Mouse (Mus musculus): ENCODE data around the gene Uqcr10. TPM values are rescaled to one million over a fixed set of nuclear protein-coding genes. Genes with fewer than 3 reads are reported as not detected.

The Uqcr10 gene
- polyA plus RNA-seq, 1 experiment = 399 TPM

DNA sequence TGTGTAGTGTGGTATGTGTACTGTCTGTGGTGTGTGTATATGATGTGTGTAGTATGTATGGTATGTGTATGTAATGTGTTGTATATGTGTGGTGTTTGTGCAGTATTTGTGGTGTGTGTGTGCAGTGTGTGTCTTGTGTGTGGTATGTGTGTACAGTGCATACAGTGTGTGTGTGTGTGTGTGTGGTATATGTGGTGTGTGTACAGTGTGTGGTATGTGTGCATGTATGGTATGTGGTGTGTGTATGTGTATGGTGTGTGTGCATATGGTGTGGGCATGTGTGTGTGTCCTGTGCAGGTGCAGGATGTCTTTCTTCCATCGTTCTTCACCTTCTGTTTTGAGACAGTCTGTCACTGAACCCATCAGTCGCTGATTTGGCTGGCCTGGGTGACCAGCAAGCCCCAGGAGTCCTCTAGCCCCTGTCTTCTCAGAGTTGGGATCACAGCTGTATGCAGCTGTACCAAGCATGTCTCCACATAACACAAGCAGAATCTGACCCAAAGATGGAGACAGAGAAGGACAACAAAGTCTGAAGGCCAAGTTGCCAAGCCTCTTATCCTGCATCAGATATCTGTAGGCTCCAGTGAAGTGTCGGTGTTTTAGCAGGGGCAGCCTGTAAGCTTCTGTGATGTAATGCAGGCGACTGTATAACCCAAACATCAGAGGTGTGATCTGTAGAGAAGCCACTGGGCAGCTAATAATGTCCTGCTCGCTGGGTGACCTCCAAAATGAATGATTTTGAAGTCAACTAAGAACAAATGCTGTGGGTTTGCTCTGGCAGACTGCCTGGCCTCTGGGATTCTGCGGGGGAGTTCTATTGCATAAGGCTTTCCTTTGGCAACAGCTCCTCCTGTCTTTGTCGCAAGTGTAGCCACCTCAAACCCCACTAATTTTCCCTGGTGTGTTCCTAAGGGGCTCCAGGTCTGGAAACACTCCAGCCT is 6.8 kb downstream of the Uqcr10 start:
- Histone ChIP-seq H3K4me1 (ENCODE audit: control insufficient read depth, insufficient read depth, low read length) (no peaks in the 10 kb centered on the region), H3K36me3 (ENCODE audit: control insufficient read depth, insufficient read depth, low read length) (no peaks in the 10 kb centered on the region), H3K27ac (ENCODE audit: control insufficient read depth, insufficient read depth, low read depth, low read length) (no peak overlapping the region), H3K27me3 (ENCODE audit: control insufficient read depth, insufficient read depth, low read length) (no peaks in the 10 kb centered on the region), H3K4me3 (ENCODE audit: control insufficient read depth, low read depth, low read length) (no peak overlapping the region)
- TF ChIP-seq POLR2A (IDR thresholded peaks at IDR 0.05; ENCODE audit: control insufficient read depth, low read depth, low read length) = no peak
- peak; percentile 5; the same call in 1 of the 2 replicates for TF ChIP-seq CTCF (IDR thresholded peaks at IDR 0.05; ENCODE audit: control insufficient read depth, insufficient read depth, insufficient replicate concordance, low read depth, low read length)

DNA sequence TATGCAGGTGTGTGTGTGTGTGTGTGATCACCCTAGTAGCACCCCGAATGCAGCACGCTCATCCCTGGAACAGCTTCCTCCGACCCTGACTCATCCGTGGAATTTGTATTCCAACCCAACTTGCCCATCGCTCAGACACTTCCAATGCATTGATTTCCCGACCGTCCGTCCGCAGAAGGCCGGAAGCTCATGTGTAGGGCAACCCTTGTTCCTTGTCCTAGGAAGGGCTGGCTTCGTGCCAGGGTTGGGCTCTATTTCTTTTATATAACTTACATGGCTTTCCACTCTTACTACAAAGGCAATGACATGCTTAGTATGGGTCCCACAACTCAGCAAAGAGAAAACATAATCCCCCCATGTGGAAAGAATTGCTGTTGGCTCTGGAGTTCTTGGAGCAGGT is 12.0 kb downstream of the Uqcr10 start:
- H3K4me1 ChIP-seq (ENCODE audit: control insufficient read depth, insufficient read depth, low read length) = peaks cover 2% of the 10 kb centered on the region; the same call in 1 of the 2 replicates
- peak overlapping the region; percentile 27 for H3K27ac ChIP-seq (ENCODE audit: control insufficient read depth, insufficient read depth, low read depth, low read length)
- H3K4me3 ChIP-seq (ENCODE audit: control insufficient read depth, low read depth, low read length) = no peak overlapping the region
- H3K27me3 ChIP-seq (ENCODE audit: control insufficient read depth, insufficient read depth, low read length) = no peaks in the 10 kb centered on the region
- TF ChIP-seq CTCF (IDR thresholded peaks at IDR 0.05; ENCODE audit: control insufficient read depth, insufficient read depth, insufficient replicate concordance, low read depth, low read length) (no peak), POLR2A (IDR thresholded peaks at IDR 0.05; ENCODE audit: control insufficient read depth, low read depth, low read length) (no peak)
- H3K36me3 ChIP-seq (ENCODE audit: control insufficient read depth, insufficient read depth, low read length) = no peaks in the 10 kb centered on the region

DNA sequence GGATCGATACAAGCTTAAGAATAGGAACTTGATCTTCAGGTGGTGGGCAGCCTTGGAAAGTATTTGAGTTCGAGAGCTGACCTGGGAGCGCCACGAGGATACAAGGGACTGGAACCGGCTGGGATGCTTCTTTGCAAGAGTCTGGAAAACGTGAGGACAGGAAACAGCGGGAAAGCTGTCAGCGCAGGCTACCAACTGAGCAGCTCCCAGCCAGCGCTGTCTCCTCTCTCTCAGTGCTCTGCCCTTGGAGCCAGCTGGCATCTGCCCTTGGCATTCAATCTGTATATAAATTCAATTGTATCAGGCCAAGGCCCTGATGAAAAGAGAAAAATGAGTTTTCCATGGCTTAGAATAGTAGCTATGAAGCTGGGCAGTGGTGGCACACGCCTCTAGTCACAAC is 12.9 kb downstream of the Uqcr10 start:
- Histone ChIP-seq H3K4me3 (ENCODE audit: control insufficient read depth, low read depth, low read length) (no peak overlapping the region), H3K27ac (ENCODE audit: control insufficient read depth, insufficient read depth, low read depth, low read length) (peak overlapping the region; percentile 80; the same call in 1 of the 2 replicates)

DNA sequence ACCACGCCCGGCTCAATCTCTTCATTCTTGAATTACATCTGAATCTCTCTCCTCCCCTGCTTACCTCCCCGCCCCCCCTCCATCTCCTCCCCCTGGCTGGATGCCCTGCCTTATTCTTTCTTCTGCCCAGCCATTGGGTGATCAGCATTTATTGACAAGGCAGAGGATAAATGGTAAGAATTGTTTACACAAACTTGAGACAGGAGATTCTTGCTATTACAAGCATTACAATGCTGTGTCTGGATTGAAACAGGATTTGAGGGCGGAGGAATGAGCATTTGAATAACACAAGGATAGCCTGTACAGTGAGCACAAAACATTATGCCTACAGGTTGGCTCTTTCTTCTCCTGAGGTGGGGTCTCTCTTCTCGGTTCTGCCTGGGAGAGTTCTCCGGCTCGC is 13.8 kb downstream of the Uqcr10 start:
- H3K36me3 ChIP-seq (ENCODE audit: control insufficient read depth, insufficient read depth, low read length) = no peaks in the 10 kb centered on the region
- peaks cover 2% of the 10 kb centered on the region; the same call in 1 of the 2 replicates for H3K4me1 ChIP-seq (ENCODE audit: control insufficient read depth, insufficient read depth, low read length)
- H3K4me3 ChIP-seq (ENCODE audit: control insufficient read depth, low read depth, low read length) = no peak overlapping the region
- no peak for TF ChIP-seq POLR2A (IDR thresholded peaks at IDR 0.05; ENCODE audit: control insufficient read depth, low read depth, low read length)
- no peak for TF ChIP-seq CTCF (IDR thresholded peaks at IDR 0.05; ENCODE audit: control insufficient read depth, insufficient read depth, insufficient replicate concordance, low read depth, low read length)
- H3K27me3 ChIP-seq (ENCODE audit: control insufficient read depth, insufficient read depth, low read length) = no peaks in the 10 kb centered on the region
- H3K27ac ChIP-seq (ENCODE audit: control insufficient read depth, insufficient read depth, low read depth, low read length) = no peak overlapping the region

More for the DNA sequence above, 12.9 kb downstream of the Uqcr10 start:
- H3K27me3 ChIP-seq (ENCODE audit: control insufficient read depth, insufficient read depth, low read length) = no peaks in the 10 kb centered on the region
- peaks cover 2% of the 10 kb centered on the region; the same call in 1 of the 2 replicates for H3K4me1 ChIP-seq (ENCODE audit: control insufficient read depth, insufficient read depth, low read length)
- TF ChIP-seq POLR2A (IDR thresholded peaks at IDR 0.05; ENCODE audit: control insufficient read depth, low read depth, low read length) (no peak), CTCF (IDR thresholded peaks at IDR 0.05; ENCODE audit: control insufficient read depth, insufficient read depth, insufficient replicate concordance, low read depth, low read length) (no peak)
- no peaks in the 10 kb centered on the region for H3K36me3 ChIP-seq (ENCODE audit: control insufficient read depth, insufficient read depth, low read length)

DNA sequence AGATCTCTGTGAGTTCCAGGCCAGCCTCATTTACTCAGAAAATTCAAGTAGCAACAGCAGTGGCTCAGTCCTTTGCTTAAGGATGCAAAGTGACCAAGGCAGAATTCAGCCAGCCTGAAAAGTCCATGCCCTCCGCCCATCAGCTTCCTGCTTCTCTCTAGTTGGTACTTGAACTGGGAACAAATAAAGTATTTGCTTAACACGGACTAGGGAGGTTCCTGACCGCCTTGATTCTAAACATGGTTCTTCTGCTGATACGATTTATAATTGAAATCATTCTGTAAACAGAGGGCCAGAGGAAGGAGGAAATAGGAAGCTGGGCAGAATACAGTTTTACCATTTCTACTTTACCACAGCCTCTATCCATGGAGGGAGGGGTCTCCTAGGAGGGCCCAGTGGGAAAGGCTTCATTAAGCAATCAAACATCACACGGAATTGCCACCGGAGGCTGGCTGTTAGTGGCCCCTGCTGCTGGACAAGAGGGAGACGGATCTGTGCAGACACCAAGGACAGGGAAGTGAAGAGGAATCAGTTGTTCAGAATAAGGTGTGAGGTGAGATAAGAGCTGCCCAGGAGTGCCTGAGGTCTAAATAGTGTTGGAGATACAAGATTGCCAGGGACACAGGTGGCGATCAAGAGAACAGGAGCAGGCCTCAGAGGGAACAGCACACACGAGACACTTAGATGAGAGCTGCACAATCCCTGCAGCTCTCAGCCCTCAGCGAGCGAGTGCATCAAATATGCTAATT is 15.3 kb downstream of the Uqcr10 start:
- H3K27ac ChIP-seq (ENCODE audit: control insufficient read depth, insufficient read depth, low read depth, low read length) = no peak overlapping the region

DNA sequence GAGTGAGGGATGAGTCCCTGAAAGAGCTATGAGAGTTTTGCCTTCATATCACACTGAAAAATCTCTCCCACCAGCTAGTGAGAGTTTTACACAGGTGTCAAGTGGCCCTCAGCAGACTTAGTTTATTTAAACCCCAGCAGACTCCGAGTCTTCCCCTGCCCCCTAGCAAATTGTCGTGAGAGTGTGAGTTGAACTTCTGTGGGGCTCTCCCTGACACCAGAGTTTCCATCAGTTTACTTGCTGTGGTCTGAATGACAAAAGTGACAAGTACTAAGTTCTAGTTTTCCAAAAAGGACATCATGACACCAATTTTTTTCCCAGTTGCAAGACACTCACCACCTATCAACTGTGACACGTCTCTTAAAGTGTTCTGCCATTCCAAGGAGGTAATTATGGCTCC is 16.3 kb downstream of the Uqcr10 start:
- TF ChIP-seq CTCF (IDR thresholded peaks at IDR 0.05; ENCODE audit: control insufficient read depth, insufficient read depth, insufficient replicate concordance, low read depth, low read length) (no peak), POLR2A (IDR thresholded peaks at IDR 0.05; ENCODE audit: control insufficient read depth, low read depth, low read length) (no peak)
- H3K27ac ChIP-seq (ENCODE audit: control insufficient read depth, insufficient read depth, low read depth, low read length) = no peak overlapping the region
- peaks cover 2% of the 10 kb centered on the region; the same call in 1 of the 2 replicates for H3K4me1 ChIP-seq (ENCODE audit: control insufficient read depth, insufficient read depth, low read length)
- no peak overlapping the region for H3K4me3 ChIP-seq (ENCODE audit: control insufficient read depth, low read depth, low read length)
- no peaks in the 10 kb centered on the region for H3K27me3 ChIP-seq (ENCODE audit: control insufficient read depth, insufficient read depth, low read length)
- no peaks in the 10 kb centered on the region for H3K36me3 ChIP-seq (ENCODE audit: control insufficient read depth, insufficient read depth, low read length)

More for the DNA sequence above, 15.3 kb downstream of the Uqcr10 start:
- no peak overlapping the region for H3K4me3 ChIP-seq (ENCODE audit: control insufficient read depth, low read depth, low read length)
- H3K36me3 ChIP-seq (ENCODE audit: control insufficient read depth, insufficient read depth, low read length) = no peaks in the 10 kb centered on the region
- H3K4me1 ChIP-seq (ENCODE audit: control insufficient read depth, insufficient read depth, low read length) = peaks cover 2% of the 10 kb centered on the region; the same call in 1 of the 2 replicates
- H3K27me3 ChIP-seq (ENCODE audit: control insufficient read depth, insufficient read depth, low read length) = no peaks in the 10 kb centered on the region
- TF ChIP-seq CTCF (IDR thresholded peaks at IDR 0.05; ENCODE audit: control insufficient read depth, insufficient read depth, insufficient replicate concordance, low read depth, low read length) (no peak), POLR2A (IDR thresholded peaks at IDR 0.05; ENCODE audit: control insufficient read depth, low read depth, low read length) (no peak)

DNA sequence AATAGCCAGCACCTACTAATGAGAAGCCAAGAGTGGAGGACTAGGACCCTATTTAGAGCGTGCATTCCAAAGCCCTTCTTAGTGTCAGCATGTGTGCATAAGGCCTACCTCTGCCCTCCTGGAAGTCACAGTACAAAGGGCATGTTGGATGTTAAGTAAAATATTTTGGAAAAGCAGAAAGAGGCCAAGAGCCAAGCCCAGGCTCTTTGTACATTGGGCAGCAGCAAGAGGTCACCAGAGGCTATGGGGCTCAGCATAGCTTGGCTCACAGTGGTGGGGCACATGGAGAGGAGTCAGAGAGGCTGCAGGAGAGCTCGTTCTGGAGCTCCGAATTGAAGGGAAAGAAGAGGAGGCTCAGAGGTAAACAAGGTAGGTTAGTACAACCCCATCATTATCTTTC is 17.1 kb downstream of the Uqcr10 start:
- no peak overlapping the region for H3K27ac ChIP-seq (ENCODE audit: control insufficient read depth, insufficient read depth, low read depth, low read length)
- H3K4me1 ChIP-seq (ENCODE audit: control insufficient read depth, insufficient read depth, low read length) = peaks cover under 1% of the 10 kb centered on the region; the same call in 1 of the 2 replicates
- no peaks in the 10 kb centered on the region for H3K27me3 ChIP-seq (ENCODE audit: control insufficient read depth, insufficient read depth, low read length)
- H3K4me3 ChIP-seq (ENCODE audit: control insufficient read depth, low read depth, low read length) = no peak overlapping the region
- no peaks in the 10 kb centered on the region for H3K36me3 ChIP-seq (ENCODE audit: control insufficient read depth, insufficient read depth, low read length)
- TF ChIP-seq CTCF (IDR thresholded peaks at IDR 0.05; ENCODE audit: control insufficient read depth, insufficient read depth, insufficient replicate concordance, low read depth, low read length) (no peak), POLR2A (IDR thresholded peaks at IDR 0.05; ENCODE audit: control insufficient read depth, low read depth, low read length) (no peak)
